9 mouse cellular contexts compared by ENCODE assay signal in the genomic region with DNA sequence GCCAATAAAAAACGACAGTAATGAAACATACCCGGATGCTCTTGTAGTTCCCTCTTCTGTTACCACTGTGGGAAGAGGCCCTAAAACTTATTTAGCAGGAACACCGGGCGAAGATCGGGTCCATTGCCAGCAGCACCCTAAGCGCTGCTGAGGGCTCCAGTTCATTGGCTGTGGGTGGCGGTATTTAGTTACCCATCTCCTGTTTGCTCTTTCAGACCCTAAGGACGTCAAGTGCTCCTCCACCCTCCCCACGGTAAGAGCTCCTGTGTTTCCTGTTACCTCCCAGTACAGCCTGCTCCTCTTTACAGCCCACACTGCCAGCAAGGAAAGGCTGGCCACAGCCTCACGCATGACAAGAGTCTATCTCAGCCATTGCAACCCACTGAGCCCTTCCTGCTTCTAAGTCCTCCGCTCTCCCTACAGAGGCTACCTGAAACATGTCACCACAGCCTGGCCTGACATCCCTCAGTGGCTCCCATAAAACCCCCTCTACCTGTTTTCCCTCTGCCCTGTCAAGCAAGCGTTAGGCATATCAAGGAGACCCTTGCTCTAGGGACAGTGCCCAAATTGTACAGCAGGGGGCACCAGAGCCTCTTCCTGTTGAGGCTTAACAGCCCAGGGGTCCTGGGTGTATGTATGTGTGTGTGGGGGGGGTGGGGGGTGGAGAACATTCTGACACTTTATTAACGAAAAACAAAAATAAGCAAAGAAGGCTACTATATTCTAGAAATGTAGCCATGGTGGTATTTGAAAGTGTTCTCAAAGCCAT. TPM values are rescaled to one million over a fixed set of nuclear protein-coding genes. Genes with fewer than 3 reads are reported as not detected.
DNase-seq lines count a peak whose midpoint lies in the region; ATAC-seq and TF ChIP-seq lines count a peak whose summit lies in the region.
"Had no signal": no experiment of that assay in that cellular context is flagged by ENCODE, and none has a peak within 500 bp of the region (broad histone marks: within the 10 kb centered on the region; RNA-seq: fewer than 3 reads in every experiment).

No protein-coding gene starts in this region.

- no peaks in the 10 kb centered on the region for H3K9me3 ChIP-seq in lung, embryonic 15.5 days
- H3K9me3 ChIP-seq: embryonic facial prominence, embryonic 13.5 days; limb, embryonic 12.5 days had no signal

- no peak overlapping the region; the same call in 1 of the 2 replicates for H3K27ac ChIP-seq in embryonic fibroblast, embryonic 13.5 days (ENCODE audit: insufficient read depth, low read length)
- H3K27ac ChIP-seq in lung, embryonic 15.5 days: peak overlapping the region; percentile 74
- H3K27ac ChIP-seq in small intestine, adult 2 months (ENCODE audit: insufficient read depth, low read depth, low read length): peak overlapping the region; percentile 100
- H3K27ac ChIP-seq: embryonic facial prominence, embryonic 13.5 days; limb, embryonic 12.5 days had no signal

- 46% methylated on average over 13 of the region's 13 CpGs for WGBS in lung, embryonic 15.5 days
- WGBS in small intestine, adult 2 months: 29% methylated on average over 13 of the region's 13 CpGs

- 0 out of 2 replicates have a peak, but pooled peaks have one; percentile 26 for TF ChIP-seq CTCF in embryonic fibroblast, embryonic 13.5 days (IDR thresholded peaks at IDR 0.05; ENCODE audit: borderline replicate concordance, insufficient read depth, low read length)
- peak; percentile 75; the same call in 1 of the 2 replicates for TF ChIP-seq CTCF in small intestine, adult 2 months (IDR thresholded peaks at IDR 0.05; ENCODE audit: extremely low read depth, insufficient read length, insufficient replicate concordance, low read depth, low read length)

- H3K4me2 ChIP-seq in lung, embryonic 15.5 days: no peak overlapping the region
- H3K4me2 ChIP-seq: embryonic facial prominence, embryonic 13.5 days; limb, embryonic 12.5 days had no signal

- ATAC-seq in lung, embryonic 15.5 days (ENCODE audit: borderline replicate concordance, extremely low read depth, low FRiP score, low TSS enrichment): peak; percentile 35; the same call in 1 of the 2 replicates

- H3K36me3 ChIP-seq in lung, embryonic 15.5 days: no peaks in the 10 kb centered on the region
- H3K36me3 ChIP-seq in small intestine, adult 2 months (ENCODE audit: control insufficient read depth, insufficient read depth, low read length): peaks cover 55% of the 10 kb centered on the region
- H3K36me3 ChIP-seq: embryonic facial prominence, embryonic 13.5 days; limb, embryonic 12.5 days had no signal

- no peak overlapping the region for H3K9ac ChIP-seq in lung, embryonic 15.5 days
- H3K9ac ChIP-seq: embryonic facial prominence, embryonic 13.5 days; limb, embryonic 12.5 days had no signal

- TF ChIP-seq POLR2A in embryonic fibroblast, embryonic 13.5 days (IDR thresholded peaks at IDR 0.05; ENCODE audit: low read depth, low read length): no peak
- peak; percentile 49; the same call in 1 of the 2 replicates for TF ChIP-seq POLR2A in small intestine, adult 2 months (IDR thresholded peaks at IDR 0.05; ENCODE audit: low read depth, low read length)

- peak; percentile 68 to 75 for DNase-seq in layer of hippocampus, postnatal 10 days (ENCODE audit: low spot score in 2 of 2)
- no peak for DNase-seq in layer of hippocampus, adult 11-12 months (ENCODE audit: low spot score)
- peak; percentile 28 for DNase-seq in NIH3T3 (ENCODE audit: low read depth)
- DNase-seq in adrenal gland, adult 2 months: no peak

- no peaks in the 10 kb centered on the region for H3K27me3 ChIP-seq in lung, embryonic 15.5 days
- H3K27me3 ChIP-seq in small intestine, adult 2 months (ENCODE audit: control insufficient read depth, insufficient read depth, low read length): no peaks in the 10 kb centered on the region
- H3K27me3 ChIP-seq: embryonic facial prominence, embryonic 13.5 days; limb, embryonic 12.5 days had no signal

- peaks cover 9% of the 10 kb centered on the region for H3K4me1 ChIP-seq in embryonic fibroblast, embryonic 13.5 days (ENCODE audit: control insufficient read depth, insufficient read depth, low read length)
- H3K4me1 ChIP-seq in lung, embryonic 15.5 days: peaks cover 42% of the 10 kb centered on the region
- H3K4me1 ChIP-seq in small intestine, adult 2 months (ENCODE audit: control insufficient read depth, insufficient read depth, insufficient read length, low read length): peaks cover 37% of the 10 kb centered on the region
- H3K4me1 ChIP-seq: limb, embryonic 12.5 days had no signal

- no peak overlapping the region for H3K4me3 ChIP-seq in embryonic fibroblast, embryonic 13.5 days (ENCODE audit: insufficient read depth, low read length)
- no peak overlapping the region for H3K4me3 ChIP-seq in lung, embryonic 15.5 days
- H3K4me3 ChIP-seq in small intestine, adult 2 months (ENCODE audit: low read depth, low read length): peak overlapping the region; percentile 13
- H3K4me3 ChIP-seq: embryonic facial prominence, embryonic 13.5 days; limb, embryonic 12.5 days had no signal

RNA-seq across cellular contexts. Expression of a gene that starts 39.0 kb away (rescaled TPM):
- total RNA-seq in layer of hippocampus, postnatal 10 days (2021): 1 to 10 TPM; 6.4 to 6.6 TPM
- not detected in 2 replicates for polyA plus RNA-seq in embryonic fibroblast, embryonic 13.5 days (2011; ENCODE audit: insufficient read length, low read depth, missing spikeins)
- polyA plus RNA-seq in lung, embryonic 15.5 days (2015; fragmentation: Nextera tagmentation; extraction: Ambion mirVana): 7.6 and 9.2 TPM in 2 replicates
- 68.2 and 145 TPM in 2 replicates for polyA plus RNA-seq in small intestine, adult 2 months (2012; rRNA removed)
- total RNA-seq in adrenal gland, adult 2 months (2021): 10 to 100 TPM in 1 of 2 experiments, 1 to 10 TPM in 1; 5.7 to 13.4 TPM
- polyA plus RNA-seq in adrenal gland, adult 2 months (2012; rRNA removed): 13.1 and 15.1 TPM in 2 replicates

RNA-seq across cellular contexts. Expression of a gene that starts 48.5 kb away (rescaled TPM):
- 10 to 100 TPM; 14.5 to 15.7 TPM for total RNA-seq in layer of hippocampus, postnatal 10 days (2021)
- polyA plus RNA-seq in embryonic fibroblast, embryonic 13.5 days (2011; ENCODE audit: insufficient read length, low read depth, missing spikeins): 1.3 and 1.6 TPM in 2 replicates
- 8.1 and 8.2 TPM in 2 replicates for polyA plus RNA-seq in lung, embryonic 15.5 days (2015; fragmentation: Nextera tagmentation; extraction: Ambion mirVana)
- 0.46 TPM in 1 of 2 replicates, not detected in the other for polyA plus RNA-seq in small intestine, adult 2 months (2012; rRNA removed)
- total RNA-seq in adrenal gland, adult 2 months (2021): 1 to 10 TPM; 4.5 to 8.0 TPM
- polyA plus RNA-seq in adrenal gland, adult 2 months (2012; rRNA removed): 0.21 and 0.22 TPM in 2 replicates

Comparison
In these comparisons a context has a peak if more than half of its experiments do, and no peak if none do; other contexts are left out.
1. DNase-seq: peak in layer of hippocampus, postnatal 10 days (2 of 2) and NIH3T3 (single experiment); none in layer of hippocampus, adult 11-12 months (single experiment) and adrenal gland, adult 2 months (single experiment).